Mouse (Mus musculus): ENCODE results near the gene Gm11232. TPM values are rescaled to one million over a fixed set of nuclear protein-coding genes. Genes with fewer than 3 reads are reported as not detected.

The Gm11232 gene
- not detected in 2 replicates for polyA plus RNA-seq (2014; fragmentation: Nextera tagmentation; extraction: Ambion mirVana)

GRCm38 (mm10) chr4:71757865-71758264 is at the start of gene Gm11232:
TSS of gene Gm11232 (minus strand) at chr4:71757965.
- Histone ChIP-seq H3K4me2 (ENCODE audit: low read length) (no peak within 1 kb of the TSS), H3K9me3 (ENCODE audit: control insufficient read depth, low read length) (no peaks in the 10 kb centered on the region), H3K27me3 (ENCODE audit: control insufficient read depth, insufficient read depth, low read length) (no peaks in the 10 kb centered on the region), H3K9ac (ENCODE audit: low read length) (no peak within 1 kb of the TSS), H3K4me3 (ENCODE audit: control insufficient read depth in 1 of 2, insufficient read depth in 1 of 2, low read depth in 1 of 2, low read length in 2 of 2) (no peak within 1 kb of the TSS), H3K36me3 (ENCODE audit: control insufficient read depth, insufficient read depth, low read length) (no peaks in the 10 kb centered on the region), H3K27ac (replicated peaks in 1 of 2; ENCODE audit: control insufficient read depth in 1 of 2, insufficient read depth in 1 of 2, low read depth in 2 of 2, low read length in 2 of 2) (no peak within 1 kb of the TSS), H3K4me1 (ENCODE audit: control insufficient read depth in 2 of 2, insufficient read depth in 2 of 2, low read length in 2 of 2) (no peaks in the 10 kb centered on the region)
- WGBS, result 64% methylated on average over 2 of the region's 2 CpGs
- no peak for ATAC-seq (ENCODE audit: insufficient number of reproducible peaks, insufficient read depth, low FRiP score, low read depth)

GRCm38 (mm10) chr4:71805977-71806534 is 48.3 kb upstream of the Gm11232 start:
- H3K4me2 ChIP-seq (ENCODE audit: low read length), result no peak overlapping the region
- H3K9ac ChIP-seq (ENCODE audit: low read length), result no peak overlapping the region
- no peaks in the 10 kb centered on the region for H3K27me3 ChIP-seq (ENCODE audit: control insufficient read depth, insufficient read depth, low read length)
- H3K36me3 ChIP-seq (ENCODE audit: control insufficient read depth, insufficient read depth, low read length), result no peaks in the 10 kb centered on the region
- H3K27ac ChIP-seq (replicated peaks in 1 of 2; ENCODE audit: control insufficient read depth in 1 of 2, insufficient read depth in 1 of 2, low read depth in 2 of 2, low read length in 2 of 2), result no peak overlapping the region
- ATAC-seq (ENCODE audit: insufficient number of reproducible peaks, insufficient read depth, low FRiP score, low read depth), result no peak
- no peaks in the 10 kb centered on the region for H3K9me3 ChIP-seq (ENCODE audit: control insufficient read depth, low read length)
- H3K4me3 ChIP-seq (ENCODE audit: control insufficient read depth in 1 of 2, insufficient read depth in 1 of 2, low read depth in 1 of 2, low read length in 2 of 2), result no peak overlapping the region
- H3K4me1 ChIP-seq (ENCODE audit: control insufficient read depth in 2 of 2, insufficient read depth in 2 of 2, low read length in 2 of 2), result no peaks in the 10 kb centered on the region
- WGBS, result 60% methylated on average over 2 of the region's 2 CpGs

GRCm38 (mm10) chr4:71765529-71765928 is 7.8 kb upstream of the Gm11232 start:
- no peaks in the 10 kb centered on the region for H3K9me3 ChIP-seq (ENCODE audit: control insufficient read depth, low read length)
- 64% methylated on average over 1 of the region's 1 CpGs for WGBS
- no peaks in the 10 kb centered on the region for H3K27me3 ChIP-seq (ENCODE audit: control insufficient read depth, insufficient read depth, low read length)
- H3K27ac ChIP-seq (replicated peaks in 1 of 2; ENCODE audit: control insufficient read depth in 1 of 2, insufficient read depth in 1 of 2, low read depth in 2 of 2, low read length in 2 of 2), result no peak overlapping the region
- no peak for ATAC-seq (ENCODE audit: insufficient number of reproducible peaks, insufficient read depth, low FRiP score, low read depth)
- H3K4me1 ChIP-seq (ENCODE audit: control insufficient read depth in 2 of 2, insufficient read depth in 2 of 2, low read length in 2 of 2), result no peaks in the 10 kb centered on the region
- no peak overlapping the region for H3K4me3 ChIP-seq (ENCODE audit: control insufficient read depth in 1 of 2, insufficient read depth in 1 of 2, low read depth in 1 of 2, low read length in 2 of 2)
- no peaks in the 10 kb centered on the region for H3K36me3 ChIP-seq (ENCODE audit: control insufficient read depth, insufficient read depth, low read length)
- no peak overlapping the region for H3K9ac ChIP-seq (ENCODE audit: low read length)
- H3K4me2 ChIP-seq (ENCODE audit: low read length), result no peak overlapping the region

- Histone ChIP-seq H3K36me3 (ENCODE audit: control insufficient read depth, insufficient read depth, low read length) (no peaks in the 10 kb centered on the region), H3K4me3 (ENCODE audit: control insufficient read depth in 1 of 2, insufficient read depth in 1 of 2, low read depth in 1 of 2, low read length in 2 of 2) (no peak overlapping the region), H3K4me2 (ENCODE audit: low read length) (no peak overlapping the region), H3K9me3 (ENCODE audit: control insufficient read depth, low read length) (no peaks in the 10 kb centered on the region), H3K27me3 (ENCODE audit: control insufficient read depth, insufficient read depth, low read length) (no peaks in the 10 kb centered on the region), H3K27ac (replicated peaks in 1 of 2; ENCODE audit: control insufficient read depth in 1 of 2, insufficient read depth in 1 of 2, low read depth in 2 of 2, low read length in 2 of 2) (no peak overlapping the region), H3K9ac (ENCODE audit: low read length) (no peak overlapping the region), H3K4me1 (ENCODE audit: control insufficient read depth in 2 of 2, insufficient read depth in 2 of 2, low read length in 2 of 2) (no peaks in the 10 kb centered on the region)
- ATAC-seq (ENCODE audit: insufficient number of reproducible peaks, insufficient read depth, low FRiP score, low read depth), result no peak
- 82% methylated on average over 3 of the region's 3 CpGs for WGBS
Observed at GRCm38 (mm10) chr4:71765071-71765470, 7.3 kb upstream of the Gm11232 start.

GRCm38 (mm10) chr4:71756441-71757221 is 1.1 kb downstream of the Gm11232 start:
- Histone ChIP-seq H3K4me2 (ENCODE audit: low read length) (no peak overlapping the region), H3K27ac (replicated peaks in 1 of 2; ENCODE audit: control insufficient read depth in 1 of 2, insufficient read depth in 1 of 2, low read depth in 2 of 2, low read length in 2 of 2) (no peak overlapping the region), H3K36me3 (ENCODE audit: control insufficient read depth, insufficient read depth, low read length) (no peaks in the 10 kb centered on the region), H3K9ac (ENCODE audit: low read length) (no peak overlapping the region), H3K4me1 (ENCODE audit: control insufficient read depth in 2 of 2, insufficient read depth in 2 of 2, low read length in 2 of 2) (no peaks in the 10 kb centered on the region), H3K4me3 (ENCODE audit: control insufficient read depth in 1 of 2, insufficient read depth in 1 of 2, low read depth in 1 of 2, low read length in 2 of 2) (no peak overlapping the region), H3K27me3 (ENCODE audit: control insufficient read depth, insufficient read depth, low read length) (no peaks in the 10 kb centered on the region), H3K9me3 (ENCODE audit: control insufficient read depth, low read length) (no peaks in the 10 kb centered on the region)
- no peak for ATAC-seq (ENCODE audit: insufficient number of reproducible peaks, insufficient read depth, low FRiP score, low read depth)
- 61% methylated on average over 11 of the region's 11 CpGs for WGBS

GRCm38 (mm10) chr4:71745741-71746140 is 12.0 kb downstream of the Gm11232 start:
- Histone ChIP-seq H3K4me3 (ENCODE audit: control insufficient read depth in 1 of 2, insufficient read depth in 1 of 2, low read depth in 1 of 2, low read length in 2 of 2) (no peak overlapping the region), H3K9ac (ENCODE audit: low read length) (no peak overlapping the region), H3K27ac (replicated peaks in 1 of 2; ENCODE audit: control insufficient read depth in 1 of 2, insufficient read depth in 1 of 2, low read depth in 2 of 2, low read length in 2 of 2) (no peak overlapping the region), H3K9me3 (ENCODE audit: control insufficient read depth, low read length) (0 out of 2 replicates have a peak, but pooled peaks cover 4% of the 10 kb centered on the region), H3K4me1 (ENCODE audit: control insufficient read depth in 2 of 2, insufficient read depth in 2 of 2, low read length in 2 of 2) (no peaks in the 10 kb centered on the region), H3K4me2 (ENCODE audit: low read length) (no peak overlapping the region), H3K27me3 (ENCODE audit: control insufficient read depth, insufficient read depth, low read length) (no peaks in the 10 kb centered on the region), H3K36me3 (ENCODE audit: control insufficient read depth, insufficient read depth, low read length) (no peaks in the 10 kb centered on the region)
- ATAC-seq (ENCODE audit: insufficient number of reproducible peaks, insufficient read depth, low FRiP score, low read depth), result no peak
- WGBS, result 58% methylated on average over 1 of the region's 1 CpGs

GRCm38 (mm10) chr4:71736529-71736928 is 21.2 kb downstream of the Gm11232 start:
- H3K9me3 ChIP-seq (ENCODE audit: control insufficient read depth, low read length), result 0 out of 2 replicates have a peak, but pooled peaks cover 1% of the 10 kb centered on the region
- no peak overlapping the region for H3K9ac ChIP-seq (ENCODE audit: low read length)
- no peak overlapping the region for H3K4me3 ChIP-seq (ENCODE audit: control insufficient read depth in 1 of 2, insufficient read depth in 1 of 2, low read depth in 1 of 2, low read length in 2 of 2)
- no peak overlapping the region for H3K4me2 ChIP-seq (ENCODE audit: low read length)
- no peaks in the 10 kb centered on the region for H3K4me1 ChIP-seq (ENCODE audit: control insufficient read depth in 2 of 2, insufficient read depth in 2 of 2, low read length in 2 of 2)
- no peaks in the 10 kb centered on the region for H3K27me3 ChIP-seq (ENCODE audit: control insufficient read depth, insufficient read depth, low read length)
- no peak for ATAC-seq (ENCODE audit: insufficient number of reproducible peaks, insufficient read depth, low FRiP score, low read depth)
- no peak overlapping the region for H3K27ac ChIP-seq (replicated peaks in 1 of 2; ENCODE audit: control insufficient read depth in 1 of 2, insufficient read depth in 1 of 2, low read depth in 2 of 2, low read length in 2 of 2)
- H3K36me3 ChIP-seq (ENCODE audit: control insufficient read depth, insufficient read depth, low read length), result no peaks in the 10 kb centered on the region

Data from heart, embryonic 14.5 days (tissue).